Mouse (Mus musculus) yolk sac, embryonic 10.5 days (tissue): ENCODE data around the gene Zbtb9.
A peak's percentile ranks its signal among the peaks of the same experiment; 100 is the strongest.

Source experiments
- DNase-seq: peaks from one replicate; pipeline ENCODE4 v3.0.0-alpha.2; 2017; ENCODE audit warnings: low spot score

Zbtb9 gene

DNA sequence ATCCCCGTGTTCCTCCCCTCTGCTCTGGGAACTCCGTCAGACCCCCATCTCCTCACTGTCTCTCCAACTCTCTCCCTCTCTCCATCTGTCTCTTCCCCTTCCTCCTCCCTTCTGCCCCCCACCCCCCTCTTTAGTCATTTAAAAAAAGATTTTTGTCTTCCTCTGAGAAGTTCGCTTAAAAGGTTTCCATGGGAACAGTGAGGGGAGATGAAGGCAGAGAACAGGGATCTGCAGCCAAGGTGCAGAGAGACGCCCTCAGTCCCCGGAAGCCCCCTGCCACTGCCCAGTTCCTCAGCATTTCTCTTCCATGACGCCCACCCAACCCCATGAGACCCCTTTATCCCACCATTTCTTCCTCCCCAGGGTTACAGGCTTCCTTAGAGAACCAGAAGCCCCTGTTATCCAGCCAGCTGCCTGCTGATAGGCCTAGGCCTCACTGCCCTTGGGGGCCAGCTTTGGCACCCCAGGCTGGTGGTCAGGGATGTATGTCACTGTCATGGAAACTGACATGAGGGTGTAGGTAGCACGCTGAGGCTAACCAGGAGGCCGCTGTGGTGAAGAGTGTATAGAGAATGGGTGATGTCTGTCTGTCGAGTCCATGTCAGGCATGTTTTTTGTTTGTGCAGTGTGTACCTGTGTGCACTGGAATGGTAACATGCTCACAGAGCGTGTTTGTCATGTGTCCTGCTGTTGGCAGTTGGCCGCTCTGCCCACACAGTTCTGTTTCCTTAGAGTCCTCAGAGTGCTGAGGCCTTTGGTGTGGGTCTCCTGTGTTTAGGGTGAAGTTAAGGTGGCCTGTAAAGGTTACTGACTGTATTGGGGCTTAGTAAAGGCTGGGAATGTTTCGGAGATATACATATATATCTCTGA is 25.5 kb upstream of the Zbtb9 start:
- no peak for DNase-seq

- peak; percentile 56 for DNase-seq
These were observed 24.5 kb upstream of the Zbtb9 start for GRCm38 (mm10) chr17:26948316-26949050.

DNA sequence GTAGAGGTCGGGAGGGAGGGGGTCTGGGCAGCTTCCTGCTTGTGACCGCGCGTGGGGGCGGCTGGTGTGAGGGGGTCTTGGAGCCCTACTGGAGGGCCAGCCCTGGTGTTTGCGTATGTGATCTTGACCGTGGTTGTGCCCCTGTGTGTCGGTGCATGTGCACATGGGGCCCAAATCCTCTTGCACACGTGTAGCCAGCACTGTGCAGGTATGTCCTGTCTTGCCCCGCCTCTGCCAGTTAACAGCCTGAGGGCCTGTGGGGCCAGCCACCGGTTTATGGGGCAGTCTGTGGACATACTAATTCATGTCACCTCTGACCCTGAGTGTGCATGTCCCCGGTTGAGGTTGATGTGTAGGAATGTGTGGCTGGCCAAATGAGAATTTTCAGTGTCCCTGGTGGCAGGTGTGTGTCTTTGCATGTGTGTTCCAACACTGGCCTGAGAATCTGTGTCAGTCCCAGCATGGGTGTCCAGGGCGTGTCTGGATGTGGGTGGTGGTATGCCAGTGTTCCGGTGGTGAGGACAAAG is 23.9 kb upstream of the Zbtb9 start:
- no peak for DNase-seq

- no peak for DNase-seq
These were observed 23.1 kb upstream of the Zbtb9 start for GRCm38 (mm10) chr17:26949866-26950265.

DNA sequence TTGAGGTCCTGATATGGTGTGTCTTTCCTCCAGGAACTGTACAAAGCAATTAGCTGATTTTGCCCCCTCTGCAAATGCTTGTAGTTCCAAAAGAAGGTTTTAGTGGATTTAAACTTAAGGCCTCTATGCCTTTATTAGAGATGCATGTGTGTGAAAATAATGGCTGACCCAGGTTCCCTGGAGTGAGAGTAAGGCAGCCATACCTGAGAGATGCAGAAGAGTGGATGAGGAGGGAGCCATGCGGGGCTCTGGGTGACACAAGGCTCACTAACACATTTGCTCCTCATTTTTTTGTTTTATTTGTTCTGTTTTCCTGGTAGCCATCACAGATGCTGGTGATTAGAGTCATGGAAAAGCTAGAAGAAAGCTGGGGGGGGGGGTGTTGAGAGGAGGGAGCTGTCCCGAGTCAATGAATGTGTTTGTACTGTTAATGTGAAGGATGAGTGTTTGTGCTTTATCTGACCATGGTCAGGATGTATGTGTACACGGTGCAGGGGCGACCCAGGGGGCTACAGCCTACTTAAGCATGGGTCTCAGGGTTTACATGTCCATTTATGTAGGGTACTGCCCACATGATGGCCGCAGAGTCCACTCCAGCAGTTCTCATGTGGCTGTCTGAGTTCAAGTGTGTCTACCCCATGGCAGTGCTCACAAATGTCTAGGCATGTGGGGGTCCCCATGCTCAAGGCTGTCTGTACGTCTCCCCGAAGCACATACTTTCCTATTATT is 22.2 kb upstream of the Zbtb9 start:
- no peak for DNase-seq

DNA sequence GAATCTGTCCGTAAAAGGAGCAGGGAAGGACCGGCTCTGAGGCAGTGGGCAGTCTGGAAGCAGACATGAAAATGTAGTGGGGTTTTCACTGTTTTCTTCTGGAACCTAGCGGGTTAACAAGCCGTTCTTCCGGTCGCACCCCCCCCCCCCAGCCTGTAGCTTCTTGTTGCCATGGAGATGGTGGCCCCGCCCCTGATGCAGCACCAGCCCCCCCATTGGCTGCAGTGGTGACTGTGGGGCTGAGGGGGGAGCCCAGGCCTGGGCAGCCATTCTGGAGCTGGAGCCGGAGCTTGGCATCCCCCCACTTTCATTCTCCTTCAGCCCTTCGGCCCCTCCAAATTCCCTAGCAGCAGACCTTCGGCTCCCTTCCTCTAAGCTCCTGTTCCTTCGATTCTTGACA is 21.6 kb upstream of the Zbtb9 start:
- DNase-seq = peak; percentile 72

- DNase-seq = no peak
These were observed 20.8 kb upstream of the Zbtb9 start for GRCm38 (mm10) chr17:26951952-26952877.

GRCm38 (mm10) chr17:26953201-26953600 is 19.8 kb upstream of the Zbtb9 start:
- no peak for DNase-seq

GRCm38 (mm10) chr17:26953726-26954125 is 19.2 kb upstream of the Zbtb9 start:
- no peak for DNase-seq

- DNase-seq = peak; percentile 32
These were observed 16.7 kb upstream of the Zbtb9 start for GRCm38 (mm10) chr17:26956309-26956708.

DNA sequence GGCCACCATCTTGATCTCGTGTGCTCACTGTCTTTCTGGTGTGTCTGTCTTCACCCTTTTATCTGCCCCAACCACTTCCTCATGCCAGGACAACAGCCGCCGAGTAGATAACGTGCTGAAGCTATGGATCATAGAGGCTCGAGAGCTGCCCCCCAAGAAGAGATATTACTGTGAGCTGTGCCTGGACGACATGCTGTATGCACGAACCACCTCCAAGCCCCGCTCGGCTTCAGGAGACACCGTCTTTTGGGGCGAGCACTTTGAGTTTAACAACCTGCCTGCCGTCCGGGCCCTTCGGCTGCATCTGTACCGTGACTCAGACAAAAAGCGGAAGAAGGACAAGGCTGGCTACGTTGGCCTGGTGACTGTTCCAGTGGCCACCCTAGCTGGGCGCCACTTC is 16.1 kb upstream of the Zbtb9 start:
- no peak for DNase-seq

DNA sequence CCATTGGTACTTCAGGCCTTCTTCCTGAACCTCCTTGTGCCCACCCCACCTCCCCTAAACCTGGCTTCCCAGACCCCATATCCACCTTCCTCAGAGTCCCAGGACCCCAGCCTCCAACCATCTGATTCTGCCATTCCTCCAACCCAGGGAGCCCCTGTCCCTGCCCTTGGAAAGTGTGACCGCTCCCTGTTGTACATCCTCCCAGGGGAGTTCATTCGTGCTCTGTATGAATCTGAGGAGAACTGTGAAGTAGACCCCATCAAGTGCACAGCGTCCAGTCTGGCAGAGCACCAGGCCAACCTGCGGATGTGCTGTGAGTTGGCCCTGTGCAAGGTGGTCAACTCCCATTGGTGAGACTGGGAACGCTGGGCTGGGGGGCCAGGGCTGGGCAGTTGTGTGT is 15.1 kb upstream of the Zbtb9 start:
- DNase-seq = no peak

DNA sequence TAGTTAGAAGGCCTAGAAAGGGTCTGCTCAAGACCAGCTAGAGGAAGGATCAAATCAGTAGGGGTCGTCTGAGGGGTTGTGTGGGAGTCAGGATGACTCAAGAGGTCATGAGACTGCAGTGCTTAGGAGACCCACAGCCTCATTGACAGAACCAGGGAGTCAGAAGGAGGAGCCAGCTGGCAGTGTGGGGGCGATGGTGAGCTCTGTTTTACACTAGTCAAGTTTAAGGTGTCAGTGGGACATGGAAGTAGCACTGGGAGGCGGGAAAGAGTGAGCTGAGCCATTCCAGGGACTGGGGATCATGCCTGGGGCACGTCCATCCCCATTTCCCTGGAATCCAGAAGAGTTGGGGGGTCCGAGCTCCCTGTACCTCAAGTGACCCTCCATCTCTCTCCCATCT is 14.1 kb upstream of the Zbtb9 start:
- no peak for DNase-seq

DNA sequence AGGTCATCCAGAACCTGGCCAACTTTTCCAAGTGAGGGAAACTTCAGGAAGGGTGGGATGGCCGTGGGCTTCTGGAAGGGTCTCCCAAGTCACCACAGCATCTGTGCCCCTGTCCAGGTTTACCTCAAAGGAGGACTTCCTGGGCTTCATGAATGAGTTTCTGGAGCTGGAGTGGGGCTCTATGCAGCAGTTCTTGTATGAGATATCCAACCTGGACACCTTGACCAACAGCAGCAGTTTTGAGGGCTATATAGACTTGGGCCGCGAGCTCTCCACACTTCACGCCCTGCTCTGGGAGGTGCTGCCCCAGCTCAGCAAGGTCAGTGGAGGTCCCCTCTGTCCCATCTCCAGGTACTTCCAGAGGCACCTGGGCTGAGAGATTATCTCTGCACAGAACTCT is 13.2 kb upstream of the Zbtb9 start:
- no peak for DNase-seq

DNA sequence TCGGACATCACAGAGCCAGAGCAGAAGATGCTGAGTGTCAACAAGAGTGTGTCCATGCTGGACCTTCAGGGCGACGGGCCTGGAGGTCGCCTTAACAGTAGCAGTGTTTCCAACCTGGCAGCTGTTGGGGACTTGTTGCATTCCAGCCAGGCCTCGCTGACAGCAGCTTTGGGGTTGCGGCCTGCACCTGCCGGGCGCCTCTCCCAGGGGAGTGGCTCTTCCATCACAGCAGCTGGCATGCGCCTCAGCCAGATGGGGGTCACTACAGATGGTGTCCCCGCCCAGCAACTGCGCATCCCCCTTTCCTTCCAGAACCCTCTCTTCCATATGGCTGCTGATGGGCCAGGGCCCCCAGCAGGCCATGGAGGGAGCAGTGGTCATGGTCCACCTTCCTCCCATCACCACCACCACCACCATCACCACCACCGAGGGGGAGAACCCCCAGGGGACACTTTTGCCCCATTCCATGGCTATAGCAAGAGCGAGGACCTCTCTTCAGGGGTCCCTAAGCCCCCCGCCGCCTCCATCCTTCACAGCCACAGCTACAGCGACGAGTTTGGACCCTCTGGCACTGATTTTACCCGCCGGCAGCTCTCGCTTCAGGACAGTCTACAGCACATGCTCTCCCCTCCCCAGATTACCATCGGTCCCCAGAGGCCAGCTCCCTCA is 11.3 kb upstream of the Zbtb9 start:
- no peak for DNase-seq

GRCm38 (mm10) chr17:26966993-26967392 is 6.0 kb upstream of the Zbtb9 start:
- no peak for DNase-seq

DNA sequence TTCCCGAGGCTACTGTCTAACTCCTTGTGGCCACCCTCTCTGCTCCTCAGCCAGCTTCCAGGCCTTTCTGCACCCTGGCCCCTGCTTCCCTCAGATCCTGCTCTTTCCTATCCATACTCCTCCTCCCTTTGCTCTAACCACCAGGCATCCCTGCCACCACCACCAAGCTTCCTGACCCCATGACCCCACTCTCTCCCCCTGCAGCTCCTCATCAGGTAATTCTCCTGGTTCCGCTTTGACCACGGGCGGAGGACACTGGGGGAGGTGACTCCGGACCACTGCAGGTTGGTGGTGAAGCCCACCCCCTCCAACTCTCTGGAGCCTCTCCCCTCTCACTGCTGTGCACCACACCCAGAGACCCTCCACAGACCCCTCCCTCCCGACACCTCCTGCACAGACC is 5.5 kb upstream of the Zbtb9 start:
- no peak for DNase-seq

- DNase-seq = no peak
These were observed 4.8 kb upstream of the Zbtb9 start for GRCm38 (mm10) chr17:26968200-26968611.

DNA sequence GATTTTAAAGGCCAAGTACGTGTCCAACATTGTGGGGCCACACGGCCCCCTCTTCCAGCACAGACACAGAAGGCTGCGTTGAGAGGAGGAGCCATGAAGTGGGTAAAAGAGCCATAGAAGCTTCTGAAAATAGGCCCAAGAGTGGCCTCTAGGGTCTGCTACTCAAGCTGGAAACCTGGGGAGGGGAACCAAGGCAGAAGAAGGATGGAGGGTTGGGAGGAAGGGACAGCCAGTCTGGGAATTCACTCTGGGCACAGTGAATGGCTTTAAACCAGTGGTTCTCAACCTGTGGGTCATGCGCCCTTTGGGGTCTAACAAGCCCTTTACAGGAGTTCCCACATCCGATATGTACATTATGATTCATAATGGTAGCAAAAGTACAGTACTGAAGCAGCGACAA is 3.7 kb upstream of the Zbtb9 start:
- no peak for DNase-seq

- DNase-seq = no peak
These were observed 2.7 kb upstream of the Zbtb9 start for GRCm38 (mm10) chr17:26970221-26970620.
